Mouse (Mus musculus) kidney, adult 2 months (tissue): ENCODE data around the gene Trnau1ap.

Experiments used
- CTCF ChIP-seq: fragments of 200-500 bp; conservative IDR thresholded peaks from 2 replicates; pipeline ENCODE4 v1.5.1; 2011; ENCODE audit warnings: low read depth, mild to moderate bottlenecking, control low read depth, low read length, moderate library complexity, mixed read lengths; ENCODE audit not compliant: insufficient read depth, insufficient read length
- POLR2A ChIP-seq: fragments of 200-500 bp; IDR thresholded peaks from one replicate; pipeline ENCODE4 v1.6.1; 2011; ENCODE audit warnings: low read depth, low read length, control low read depth

GRCm38 (mm10) chr4:132345135-132345842, 16.0 kb upstream of the Trnau1ap start:
- no peak for TF ChIP-seq POLR2A
- peak; percentile 81 for TF ChIP-seq CTCF
